Mouse (Mus musculus) heart, postnatal 14 days (tissue): ENCODE data around the gene Jazf1. TPM values are rescaled to one million over a fixed set of nuclear protein-coding genes. Genes with fewer than 3 reads are reported as not detected.

Source experiments
- DNase-seq, 2 experiments: peaks; one replicate each; pipeline ENCODE4 v3.0.0; 2021 to 2022
- intact Hi-C: fragments of 180-260 bp; cut with DNase I; formaldehyde crosslinking; loops from one replicate; pipeline ENCODE4 v1.15.1; 2025
- total RNA-seq, 2 experiments: library from RNA; stranded (reverse); gene quantifications; 2 replicates each; pipeline ENCODE4 v1.2.3; 2021

Jazf1 gene
- total RNA-seq, 2 experiments from 2014 or later: 5.0 TPM

DNA sequence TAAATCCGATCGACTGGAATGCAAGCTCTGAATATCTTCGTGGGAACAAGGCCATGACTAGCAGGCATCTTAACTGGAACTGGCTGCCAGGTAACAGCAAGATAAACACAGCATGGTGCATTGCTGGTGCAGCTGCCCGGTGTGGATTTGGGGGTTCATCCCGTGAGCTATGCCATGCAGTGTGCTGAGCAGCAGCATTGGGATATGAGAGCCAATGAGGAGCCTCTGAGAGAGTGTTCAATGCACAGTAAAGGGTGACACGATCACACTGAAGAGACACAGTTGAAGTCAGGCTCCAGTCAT, 105.0 kb downstream of the Jazf1 start:
- no peak for DNase-seq

GRCm38 (mm10) chr6:52962600-52963429, 105.6 kb downstream of the Jazf1 start:
- intact Hi-C loops: loop anchor here (10.0 kb wide), 1 partner anchor 182 kb away; no protein-coding TSS in a partner anchor
- no peak for DNase-seq

More for the DNA sequence above, 105.0 kb downstream of the Jazf1 start:
- intact Hi-C loops: loop anchor here (10.0 kb wide), 1 partner anchor 181 kb away; no protein-coding TSS in a partner anchor

DNA sequence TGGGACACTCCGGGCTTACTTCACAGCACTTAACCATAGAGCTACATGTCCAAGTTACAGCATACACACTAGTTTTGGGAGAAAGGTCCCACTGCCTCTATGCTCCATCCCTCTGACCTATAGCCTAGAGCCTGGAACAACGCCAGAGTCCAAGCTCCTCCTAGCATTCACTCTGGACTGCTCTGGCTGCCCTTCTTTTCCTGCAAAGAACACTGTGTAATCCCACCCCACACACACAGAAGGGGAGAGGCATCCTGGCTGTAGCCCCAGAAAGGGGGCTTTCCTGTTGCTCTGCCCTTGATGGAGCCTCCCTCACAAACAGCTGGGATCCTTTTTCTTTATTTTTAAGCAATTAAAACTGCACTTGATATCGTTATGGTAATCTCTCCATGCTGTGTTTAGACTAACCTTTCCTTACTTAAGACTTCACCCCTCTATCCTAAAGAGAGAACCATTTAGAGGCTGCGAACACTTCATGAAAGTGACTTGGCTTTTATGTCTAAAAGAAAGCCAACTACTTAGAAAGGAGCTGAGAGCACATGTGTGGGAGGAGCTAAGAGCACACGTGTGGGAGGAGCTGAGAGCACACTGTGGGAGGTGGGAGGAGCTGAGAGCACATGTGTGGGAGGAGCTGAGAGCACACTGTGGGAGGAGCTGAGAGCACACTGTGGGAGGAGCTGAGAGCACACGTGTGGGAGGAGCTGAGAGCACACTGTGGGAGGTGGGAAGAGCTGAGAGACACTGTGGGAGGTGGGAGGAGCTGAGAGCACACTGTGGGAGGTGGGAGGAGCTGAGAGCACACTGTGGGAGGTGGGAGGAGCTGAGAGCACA, 106.6 kb downstream of the Jazf1 start:
- DNase-seq: no peak
- intact Hi-C loops: loop anchor here (10.0 kb wide), 1 partner anchor 183 kb away; no protein-coding TSS in a partner anchor

- DNase-seq: peak; percentile 75 to 86
- intact Hi-C loops: no loop called here
Measured at GRCm38 (mm10) chr6:52957730-52958129, 110.7 kb downstream of the Jazf1 start.

DNA sequence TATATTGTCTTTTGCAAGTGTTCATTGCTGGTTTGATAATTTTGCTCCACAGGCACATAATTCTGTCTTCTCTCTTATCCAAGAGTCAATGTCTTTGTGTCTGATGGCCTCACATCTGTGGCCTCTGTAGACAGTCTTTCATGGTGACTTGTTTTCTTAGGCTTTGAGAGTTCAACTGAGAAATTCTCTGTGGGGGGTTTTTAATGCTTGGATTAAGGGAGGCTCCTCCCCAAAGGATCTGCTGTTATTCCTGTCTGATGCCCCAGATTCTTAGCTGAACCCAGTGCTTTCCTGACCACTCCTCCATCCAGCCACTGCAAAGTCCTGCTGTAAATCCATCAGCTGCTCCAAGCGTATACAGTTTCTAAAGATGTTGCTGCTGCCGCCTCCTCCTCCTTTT, 112.3 kb downstream of the Jazf1 start:
- DNase-seq: no peak
- intact Hi-C loops: no loop called here

GRCm38 (mm10) chr6:52955304-52955703, 113.1 kb downstream of the Jazf1 start:
- intact Hi-C loops: no loop called here
- no peak for DNase-seq

DNA sequence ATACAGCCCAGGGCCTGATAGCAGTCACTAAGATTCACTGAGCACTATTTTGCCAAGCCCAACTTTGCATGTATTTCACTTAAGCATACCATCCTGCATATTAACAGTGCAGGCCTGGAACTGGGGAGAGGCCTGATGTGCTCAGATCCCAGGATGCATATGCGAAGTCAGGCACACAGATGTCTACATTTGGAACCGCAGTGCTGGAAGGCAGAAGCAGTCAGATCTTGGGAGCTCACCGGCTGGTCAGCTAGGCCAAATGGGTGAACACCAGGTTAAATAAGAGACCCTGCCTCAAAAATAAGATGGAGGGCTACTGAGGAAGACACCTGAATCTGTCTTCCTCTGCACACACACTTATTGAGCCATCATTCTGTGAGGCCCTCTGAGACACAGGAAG, 113.6 kb downstream of the Jazf1 start:
- intact Hi-C loops: no loop called here
- DNase-seq: no peak

GRCm38 (mm10) chr6:52954441-52954840, 114.0 kb downstream of the Jazf1 start:
- DNase-seq: peak; percentile 37 to 63
- intact Hi-C loops: no loop called here

- intact Hi-C loops: no loop called here
- DNase-seq: no peak
Measured at GRCm38 (mm10) chr6:52952526-52952900, 115.9 kb downstream of the Jazf1 start.

DNA sequence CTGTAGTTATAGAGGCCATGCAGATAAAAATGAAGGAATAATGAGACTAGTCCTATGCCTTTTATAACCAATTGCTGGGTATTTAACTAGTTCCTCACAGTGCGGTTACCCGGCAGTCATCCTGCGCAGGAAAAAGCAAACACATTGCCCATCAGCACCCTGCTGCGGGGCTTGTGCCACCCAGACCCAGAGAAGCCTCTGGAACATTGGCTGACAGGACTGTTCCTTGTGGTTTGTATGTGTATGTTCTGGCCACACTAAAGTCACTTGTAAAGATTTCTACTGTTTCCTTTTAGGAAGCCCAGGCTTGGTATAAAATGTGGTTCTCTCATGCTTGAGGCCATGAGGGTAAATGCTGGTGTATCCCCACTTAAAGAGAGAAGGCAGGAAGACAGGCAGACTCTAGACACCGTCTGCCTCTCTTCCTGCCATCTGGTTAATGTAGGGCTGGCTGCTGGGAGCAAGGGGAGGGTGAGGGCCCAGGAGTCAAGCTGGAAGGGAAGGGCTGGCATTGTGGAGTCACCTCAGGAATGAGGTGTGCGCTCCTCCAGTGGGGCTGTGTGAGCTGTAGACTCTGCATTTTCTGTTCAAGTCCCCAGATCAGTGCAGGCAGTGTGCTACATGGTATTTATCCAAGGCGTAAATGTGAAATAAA, 116.4 kb downstream of the Jazf1 start:
- no peak for DNase-seq
- intact Hi-C loops: no loop called here

DNA sequence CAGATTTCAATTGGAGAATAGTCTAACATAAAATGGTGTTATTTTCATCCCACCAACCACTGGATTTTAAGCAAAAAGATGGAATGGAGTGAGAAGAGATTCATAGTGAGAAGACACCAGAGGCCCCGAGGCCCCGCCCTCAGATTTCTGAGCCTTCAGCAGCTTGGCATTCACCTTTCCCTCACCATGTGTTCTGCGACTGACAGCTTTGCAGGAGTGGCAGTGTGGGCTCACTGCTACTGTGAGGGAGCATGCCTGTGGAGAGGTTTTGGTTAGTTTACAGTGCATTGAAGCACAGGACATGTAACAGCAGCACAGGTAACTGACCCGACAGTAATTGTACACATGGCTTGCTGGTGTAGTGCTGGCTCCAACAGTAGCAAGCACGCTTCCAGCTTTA, 118.1 kb downstream of the Jazf1 start:
- DNase-seq: no peak
- intact Hi-C loops: no loop called here

DNA sequence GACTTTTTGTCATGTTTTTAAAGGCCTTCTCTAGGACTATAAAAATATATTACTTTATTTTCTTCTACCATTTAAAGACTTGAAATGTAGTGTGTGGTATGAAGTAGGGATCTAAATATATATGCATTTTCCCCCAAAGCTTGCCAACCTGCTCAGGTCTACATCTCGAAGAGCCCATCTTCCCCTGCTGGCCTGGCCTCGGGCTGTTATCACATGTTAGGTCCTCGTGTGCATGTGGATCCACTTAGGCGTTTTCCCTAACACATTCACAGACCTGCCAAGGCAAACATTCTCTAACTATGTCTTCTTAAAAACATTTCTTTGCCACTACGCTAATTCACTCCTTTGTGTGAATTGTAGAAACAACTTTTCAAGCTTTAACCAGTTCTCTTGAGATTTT, 125.9 kb downstream of the Jazf1 start:
- no peak for DNase-seq

DNA sequence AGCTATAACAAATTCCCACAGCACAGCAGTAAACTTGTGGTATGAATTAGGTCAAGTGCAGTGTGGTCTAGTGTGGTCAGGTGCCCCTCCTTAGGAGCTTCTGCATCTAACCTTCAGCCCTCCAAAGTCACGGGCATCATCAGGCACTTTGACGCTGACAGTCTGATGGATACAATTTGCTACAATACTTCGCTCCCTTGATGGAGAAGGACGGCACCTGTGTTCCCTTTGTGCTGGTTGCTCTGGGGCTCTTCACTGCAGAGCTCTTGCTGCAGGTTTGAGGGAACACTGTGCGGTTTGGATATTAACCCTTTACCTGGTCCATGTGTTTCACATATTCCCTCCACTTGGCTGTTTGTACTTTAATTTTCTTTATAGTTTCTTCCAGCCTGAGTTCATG, 126.3 kb downstream of the Jazf1 start:
- intact Hi-C loops: no loop called here

More for the DNA sequence above, 125.9 kb downstream of the Jazf1 start:
- intact Hi-C loops: no loop called here

DNA sequence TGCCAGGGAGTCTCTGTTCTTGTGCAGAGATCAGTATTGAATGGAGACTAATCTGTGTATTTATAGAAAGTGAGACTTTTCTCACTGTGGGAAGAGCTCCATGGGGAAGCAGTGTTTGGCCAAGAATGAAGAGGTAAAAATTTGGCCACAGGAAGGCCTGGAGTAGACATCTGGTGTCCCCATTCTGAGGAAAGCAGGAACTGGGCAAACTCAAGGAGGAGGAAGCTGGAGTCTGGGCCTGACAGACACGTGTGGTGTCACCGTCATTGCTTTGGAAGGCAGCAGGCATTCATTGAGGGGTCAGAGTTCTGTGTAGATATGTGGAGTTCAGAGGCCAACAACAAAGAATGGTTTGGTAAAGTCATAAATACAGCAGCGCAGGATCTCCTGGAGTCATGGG, 130.5 kb downstream of the Jazf1 start:
- intact Hi-C loops: no loop called here
- DNase-seq: no peak

More for the DNA sequence above, 126.3 kb downstream of the Jazf1 start:
- DNase-seq: no peak

DNA sequence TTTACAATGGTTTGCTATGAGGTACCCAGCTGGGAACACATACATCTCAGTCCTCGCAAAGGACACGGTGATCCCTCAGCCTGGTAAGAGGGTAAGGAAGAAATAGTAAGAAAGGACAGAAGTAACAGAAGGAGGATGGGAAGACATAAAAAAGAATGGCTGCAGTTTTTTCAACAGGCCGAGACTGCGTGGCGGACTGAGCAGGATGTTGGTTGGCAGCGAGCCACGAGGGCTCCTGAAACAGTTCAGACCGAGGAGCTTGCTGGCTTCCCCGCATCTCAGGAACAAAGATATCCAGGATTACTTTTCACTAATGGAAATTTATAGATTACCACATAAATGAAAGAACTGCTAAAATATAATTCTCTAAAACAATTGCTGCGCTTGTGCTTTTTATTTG, 131.4 kb downstream of the Jazf1 start:
- intact Hi-C loops: no loop called here
- DNase-seq: peak; percentile 75 to 79

- intact Hi-C loops: no loop called here
- DNase-seq: no peak
Measured at GRCm38 (mm10) chr6:52934021-52934420, 134.4 kb downstream of the Jazf1 start.

- DNase-seq: no peak
- intact Hi-C loops: no loop called here
Measured at GRCm38 (mm10) chr6:52932603-52933178, 135.7 kb downstream of the Jazf1 start.

DNA sequence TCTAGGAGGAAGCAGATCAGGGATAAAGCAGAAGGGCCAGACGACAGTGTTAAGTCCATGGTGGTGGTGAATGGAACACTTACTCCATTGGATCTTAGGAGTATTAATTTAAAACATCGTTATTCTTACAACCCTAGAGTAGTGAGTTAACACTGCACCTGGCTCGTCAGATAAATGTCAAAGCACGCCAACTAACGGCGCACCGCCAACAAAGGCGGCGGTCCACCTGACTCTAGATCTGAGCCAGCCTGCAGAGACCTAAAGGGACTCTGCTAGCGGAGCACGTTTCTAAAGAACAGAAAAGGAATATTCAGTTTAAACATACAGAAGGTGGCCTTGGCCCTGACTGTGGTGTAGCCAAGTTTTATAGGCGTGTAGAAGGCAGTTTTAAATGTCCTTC, 139.1 kb downstream of the Jazf1 start:
- intact Hi-C loops: loop anchor here (5.0 kb wide), 1 partner anchor 58 kb away; no protein-coding TSS in a partner anchor
- DNase-seq: no peak

DNA sequence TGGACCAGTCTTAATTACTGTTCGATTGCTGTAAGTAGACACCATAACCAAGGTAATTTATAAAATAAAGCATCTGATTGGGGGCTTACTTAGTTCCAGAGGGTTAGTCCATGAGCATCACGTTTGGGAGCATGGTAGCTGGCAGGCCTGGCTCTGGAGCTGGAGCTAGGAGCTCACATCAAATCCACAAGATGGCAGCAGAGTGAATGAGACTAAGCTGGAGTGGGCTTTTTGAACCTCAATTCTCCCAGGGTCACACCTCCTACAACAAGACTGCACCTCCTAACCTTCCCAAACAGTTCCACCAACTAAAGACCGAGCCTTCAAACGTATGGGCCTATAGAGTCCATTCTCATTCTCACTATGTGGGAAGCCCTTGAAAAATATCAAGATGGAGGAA, 141.5 kb downstream of the Jazf1 start:
- DNase-seq: peak in 1 of 2 experiments; percentile 43
- intact Hi-C loops: loop anchor here (2.0 to 5.0 kb wide), 2 partner anchors 44 to 60 kb away; no protein-coding TSS in a partner anchor

DNA sequence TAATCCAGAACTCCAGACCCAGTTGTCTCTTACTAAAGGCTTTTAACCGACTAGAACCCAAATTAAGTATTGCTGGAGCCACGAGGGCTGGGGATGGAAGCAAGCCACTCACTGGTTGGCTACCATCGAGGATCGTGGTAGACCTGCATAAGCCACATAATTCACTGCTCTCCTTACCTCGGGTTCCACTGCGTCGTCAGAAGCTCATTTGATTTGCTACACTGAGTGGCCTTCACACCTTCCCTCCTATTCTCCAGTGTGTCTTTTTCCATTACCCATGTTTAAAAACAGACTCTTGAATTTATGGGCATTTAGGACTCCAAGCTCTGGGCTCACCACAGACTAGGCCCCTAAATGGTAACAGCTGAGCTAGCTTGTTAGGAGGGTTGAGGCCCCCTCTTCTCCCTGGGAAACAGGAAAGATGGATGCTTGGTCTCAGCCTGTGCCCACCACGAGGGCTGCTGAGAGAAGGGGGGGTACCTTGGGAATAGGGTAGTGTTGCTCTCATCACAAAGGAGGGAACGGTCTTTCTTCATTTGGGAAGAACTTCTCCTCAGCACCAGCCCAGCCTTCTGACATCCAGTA, 142.9 kb downstream of the Jazf1 start:
- intact Hi-C loops: loop anchor here (2.0 to 5.0 kb wide), 2 partner anchors 45 to 62 kb away; no protein-coding TSS in a partner anchor

More for the DNA sequence above, 142.9 kb downstream of the Jazf1 start:
- DNase-seq: no peak
